Mouse (Mus musculus) left cerebral cortex, postnatal 14 days (tissue): ENCODE results near the gene Gm21953. TPM values are rescaled to one million over a fixed set of nuclear protein-coding genes. Genes with fewer than 3 reads are reported as not detected.
"Not testable (repeated sequence)": the region's sequence is repeated elsewhere in the genome, so short reads cannot be mapped to it uniquely, and the experiment has no call there.

Source experiments
- DNase-seq, 2 experiments: peaks; one replicate each; pipeline ENCODE4 v3.0.0; 2021 to 2022; ENCODE audit warnings: low spot score in 2 of 2, mixed read lengths in 1 of 2
- intact Hi-C: fragments of 180-260 bp; cut with DNase I; formaldehyde crosslinking; loops from one replicate; pipeline ENCODE4 v1.15.1; 2025
- long read RNA-seq, 2 experiments: library from polyadenylated mRNA; stranded (forward); transcript quantifications; one replicate each; pipeline ENCODE4 v2.0.0; 2021
- total RNA-seq, 2 experiments: library from RNA; stranded (reverse); gene quantifications; 2 replicates each; pipeline ENCODE4 v1.2.3; 2021

The Gm21953 gene
- not detected for total RNA-seq
- long read RNA-seq, experiment 1, partial matches to known transcripts: 0 of 1 reads
- long read RNA-seq, experiment 1, other reads (novel, unspliced or antisense): 1 of 1 reads
- long read RNA-seq, experiment 2, partial matches to known transcripts: 2 of 6 reads
- long read RNA-seq, experiment 2, other reads (novel, unspliced or antisense): 4 of 6 reads

DNA sequence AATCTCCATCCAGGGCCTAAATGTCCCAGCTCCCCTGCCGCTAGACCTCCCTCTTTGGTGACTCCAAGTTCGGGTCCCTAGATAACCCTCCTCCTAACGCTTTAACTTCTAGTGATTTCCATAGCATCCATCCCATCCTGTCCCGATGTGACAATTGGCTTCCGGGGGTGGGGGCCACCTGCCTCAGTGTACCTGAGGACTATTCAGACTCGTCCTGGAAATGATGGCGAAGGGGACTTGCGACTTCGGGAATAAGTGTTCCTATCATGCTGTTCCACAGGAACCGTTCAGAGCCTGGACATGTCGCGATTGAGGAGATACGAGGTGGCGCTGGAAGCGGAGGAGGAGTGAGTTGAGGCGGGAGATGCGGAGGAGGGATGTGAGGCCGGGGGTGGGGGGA is at the start of gene Gm21953:
Gene Gm21953 (plus strand): TSS at position 301 of the 400 bp plus-strand sequence.
- intact Hi-C loops, DNase-seq: not testable (repeated sequence)

DNA sequence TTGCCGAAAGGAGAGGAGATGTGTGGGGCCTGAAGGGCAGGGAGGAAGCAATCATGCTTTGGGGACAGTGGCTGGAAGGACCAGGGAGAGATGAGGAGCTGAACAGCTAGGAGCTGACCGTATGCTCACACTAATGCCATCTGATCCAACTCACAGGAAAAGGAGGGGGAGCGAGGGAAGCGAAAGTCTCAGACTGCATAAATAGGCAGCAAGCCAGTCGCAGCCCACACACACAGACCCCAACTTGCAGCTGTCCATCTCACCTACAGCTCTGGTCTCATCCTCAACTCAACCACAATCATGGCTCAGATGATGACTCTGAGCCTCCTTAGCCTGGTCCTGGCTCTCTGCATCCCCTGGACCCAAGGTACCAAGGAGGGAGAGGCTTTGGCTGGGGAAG is 38.6 kb upstream of the Gm21953 start, which contains the start of gene Ccl21b:
Gene Ccl21b (plus strand): TSS at position 301 of the 400 bp plus-strand sequence.
- intact Hi-C loops, DNase-seq: not testable (repeated sequence)

DNA sequence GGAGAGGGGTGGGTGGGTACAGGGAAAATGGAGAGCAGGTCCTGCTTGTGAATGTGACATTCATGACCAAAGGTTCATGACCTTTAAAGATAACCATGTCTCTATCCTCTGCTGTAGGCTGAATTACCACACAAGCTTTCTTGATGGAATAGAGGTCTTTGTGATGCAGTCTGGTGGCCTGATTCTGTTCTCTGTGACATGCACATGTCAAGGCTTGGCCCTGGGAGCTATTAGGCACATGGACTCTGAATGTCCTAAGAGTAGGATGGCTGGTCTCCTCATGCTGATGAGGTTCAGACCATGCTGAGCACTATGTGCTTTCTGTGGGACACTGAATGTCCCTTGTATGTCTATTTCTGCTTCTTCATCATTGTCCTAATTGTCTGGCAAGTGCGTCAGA is 24.0 kb downstream of the Gm21953 start, which contains the start of gene Fam205a3:
Gene Fam205a3 (plus strand): TSS at position 301 of the 400 bp plus-strand sequence.
- DNase-seq, intact Hi-C loops: not testable (repeated sequence)

Other genes starting within 250 kb of the Gm21953 start
- gene Gm3893, start 203.1 kb upstream of the Gm21953 start, total RNA-seq: not detected
- gene Gm13304, start 179.4 kb upstream of the Gm21953 start, total RNA-seq: 10 to 100 TPM; 23.3 to 29.3 TPM
- 10 to 100 TPM; 30.9 to 68.6 TPM for gene Gm13306, start 140.8 kb upstream of the Gm21953 start, total RNA-seq
- 1 to 10 TPM; 1.0 to 1.4 TPM for gene Gm13305, start 125.7 kb upstream of the Gm21953 start, total RNA-seq
- gene Gm10600, start 53.6 kb upstream of the Gm21953 start, total RNA-seq: 10 to 100 TPM in 1 of 2 experiments, 1 to 10 TPM in 1; 7.9 to 15.5 TPM
- gene Ccl21b, start 38.5 kb upstream of the Gm21953 start, total RNA-seq: not detected
- gene Fam205a3, start 24.1 kb downstream of the Gm21953 start, total RNA-seq: not detected
- not detected for gene Gm21586, start 145.1 kb downstream of the Gm21953 start, total RNA-seq
- gene Gm2163, start 172.5 kb downstream of the Gm21953 start, total RNA-seq: 1 to 10 TPM; 6.0 to 6.9 TPM
- gene Fam205a2, start 233.9 kb downstream of the Gm21953 start, total RNA-seq: not detected